Mouse (Mus musculus): ENCODE data around the gene Btbd16.

Btbd16 gene

GRCm38 (mm10) chr7:130862501-130862900 lies 88.6 kb downstream of the Btbd16 start:
- peak; percentile 71 for DNase-seq (ENCODE audit: inconsistent ontology term)

- no peak for DNase-seq (ENCODE audit: inconsistent ontology term)
Measured at GRCm38 (mm10) chr7:130864711-130865110, 90.8 kb downstream of the Btbd16 start.

GRCm38 (mm10) chr7:130865613-130866591 lies 92.0 kb downstream of the Btbd16 start, which contains the start of gene Plekha1:
Gene Plekha1 (plus strand): TSS chr7:130865756.
- DNase-seq (ENCODE audit: inconsistent ontology term): peak; percentile 99

GRCm38 (mm10) chr7:130866640-130867039 lies 92.8 kb downstream of the Btbd16 start:
- no peak for DNase-seq (ENCODE audit: inconsistent ontology term)

GRCm38 (mm10) chr7:130867256-130867655 lies 93.4 kb downstream of the Btbd16 start:
- DNase-seq (ENCODE audit: inconsistent ontology term): no peak
